Mouse (Mus musculus) MEL (cell line): ENCODE measurements around the gene Nckap1. TPM values are rescaled to one million over a fixed set of nuclear protein-coding genes. Genes with fewer than 3 reads are reported as not detected.

Source experiments
- DNase-seq: peaks from one replicate; pipeline ENCODE4 v3.0.0; 2011; ENCODE audit warnings: low read depth, low spot score
- H3K27ac ChIP-seq: 2 replicates; pipeline ENCODE4 v1.5.1; 2012; ENCODE audit warnings: low read depth, mild to moderate bottlenecking, control low read depth, low read length, moderate library complexity; ENCODE audit not compliant: control insufficient read depth
- H3K27me3 ChIP-seq, 2 experiments: fragments of 150-350 bp in 1 of 2; sonication (generic) in 1 of 2; 2 replicates each; pipeline ENCODE4 v1.6.1; 2012; ENCODE audit warnings: low read length in 2 of 2, mild to moderate bottlenecking in 2 of 2, improper control_type of control experiment in 1 of 2, moderate library complexity in 1 of 2; ENCODE audit not compliant: insufficient read depth in 2 of 2, control insufficient read depth in 1 of 2
- H3K36me3 ChIP-seq, 2 experiments: 2 replicates each; pipeline ENCODE4 v1.6.1; 2012 to 2014; ENCODE audit warnings: low read length in 2 of 2, improper control_type of control experiment in 1 of 2, inconsistent platforms in 1 of 2, mild to moderate bottlenecking in 1 of 2; ENCODE audit not compliant: insufficient read depth in 2 of 2, control insufficient read depth in 1 of 2
- H3K4me1 ChIP-seq, 2 experiments: fragments of 150-350 bp in 1 of 2; sonication (generic) in 1 of 2; 2 replicates each; pipeline ENCODE4 v1.6.1; 2012; ENCODE audit warnings: low read length in 2 of 2, improper control_type of control experiment in 1 of 2, mild to moderate bottlenecking in 1 of 2; ENCODE audit not compliant: insufficient read depth in 2 of 2, control insufficient read depth in 1 of 2
- H3K4me3 ChIP-seq, 2 experiments: fragments of 150-350 bp in 1 of 2; sonication (generic) in 1 of 2; 2 replicates each; pipeline ENCODE4 v1.5.1; 2012; ENCODE audit warnings: low read depth in 2 of 2, low read length in 2 of 2, mild to moderate bottlenecking in 2 of 2, moderate library complexity in 2 of 2, control low read depth in 1 of 2, improper control_type of control experiment in 1 of 2; ENCODE audit not compliant: control insufficient read depth in 1 of 2, insufficient read depth in 1 of 2
- H3K79me2 ChIP-seq: 2 replicates; pipeline ENCODE4 v1.6.1; 2012; ENCODE audit warnings: mild to moderate bottlenecking, low read length, moderate library complexity; ENCODE audit not compliant: control insufficient read depth, poor library complexity, insufficient read depth
- H3K9ac ChIP-seq: 2 replicates; pipeline ENCODE4 v1.6.1; 2012; ENCODE audit warnings: low read depth, mild to moderate bottlenecking, control low read depth, low read length, moderate library complexity; ENCODE audit not compliant: control insufficient read depth, poor library complexity, severe bottlenecking
- H3K9me3 ChIP-seq: fragments of 150-350 bp; sonication (generic); replicated peaks from 2 replicates; pipeline ENCODE4 v1.6.1; 2012; ENCODE audit warnings: mild to moderate bottlenecking, low read length, improper control_type of control experiment, moderate library complexity; ENCODE audit not compliant: insufficient read depth
- BHLHE40 ChIP-seq: IDR thresholded peaks from 2 replicates; pipeline ENCODE4 v1.6.1; 2012; ENCODE audit warnings: low read depth, mild to moderate bottlenecking, inconsistent platforms, low read length, improper control_type of control experiment, borderline replicate concordance
- CHD2 ChIP-seq: IDR thresholded peaks from 2 replicates; pipeline ENCODE4 v1.6.1; 2011; ENCODE audit warnings: low read length, improper control_type of control experiment
- CTCF ChIP-seq, 3 experiments: IDR thresholded peaks in 2 of 3; conservative IDR thresholded peaks in 1 of 3; 2 replicates each; pipeline ENCODE4 v1.5.1; 2011 to 2012; ENCODE audit warnings: low read length in 3 of 3, low read depth in 2 of 3, mild to moderate bottlenecking in 2 of 3, improper control_type of control experiment in 1 of 3, inconsistent platforms in 1 of 3, mixed read lengths in 1 of 3, moderate library complexity in 1 of 3; ENCODE audit not compliant: control insufficient read depth in 1 of 3, insufficient read depth in 1 of 3, poor library complexity in 1 of 3, severe bottlenecking in 1 of 3
- EP300 ChIP-seq, 2 experiments: IDR thresholded peaks; 2 replicates each; pipeline ENCODE4 v1.6.1; 2011; ENCODE audit warnings: improper control_type of control experiment in 2 of 2, low read length in 2 of 2, low read depth in 1 of 2, mild to moderate bottlenecking in 1 of 2
- GABPA ChIP-seq: IDR thresholded peaks from 2 replicates; pipeline ENCODE4 v1.6.1; 2012; ENCODE audit warnings: low read depth, mild to moderate bottlenecking, inconsistent platforms, low read length, improper control_type of control experiment, moderate library complexity
- GATA1 ChIP-seq: IDR thresholded peaks from 2 replicates; pipeline ENCODE4 v1.6.1; 2011; ENCODE audit warnings: low read depth, low read length, improper control_type of control experiment
- JUND ChIP-seq: IDR thresholded peaks from 2 replicates; pipeline ENCODE4 v1.6.1; 2011; ENCODE audit warnings: low read depth, mild to moderate bottlenecking, improper control_type of control experiment, low read length
- KAT2A ChIP-seq: conservative IDR thresholded peaks from 2 replicates; pipeline ENCODE4 v1.6.1; 2012; ENCODE audit warnings: low read depth, low read length, improper control_type of control experiment, inconsistent platforms
- MAX ChIP-seq: IDR thresholded peaks from 2 replicates; pipeline ENCODE4 v1.6.1; 2011; ENCODE audit warnings: low read length, improper control_type of control experiment
- MAZ ChIP-seq: IDR thresholded peaks from 2 replicates; pipeline ENCODE4 v1.6.1; 2012; ENCODE audit warnings: low read depth, mild to moderate bottlenecking, inconsistent platforms, low read length, improper control_type of control experiment
- MEF2A ChIP-seq: IDR thresholded peaks from 2 replicates; pipeline ENCODE4 v1.6.1; 2014; ENCODE audit warnings: low read depth, mild to moderate bottlenecking, inconsistent platforms, low read length, improper control_type of control experiment; ENCODE audit not compliant: poor library complexity, insufficient replicate concordance, severe bottlenecking; ENCODE audit errors: extremely low read depth
- MXI1 ChIP-seq: IDR thresholded peaks from 2 replicates; pipeline ENCODE4 v1.6.1; 2011; ENCODE audit warnings: mild to moderate bottlenecking, low read depth, low read length, improper control_type of control experiment
- NRF1 ChIP-seq: IDR thresholded peaks from 2 replicates; pipeline ENCODE4 v1.6.1; 2014; ENCODE audit warnings: low read depth, mild to moderate bottlenecking, inconsistent platforms, low read length, improper control_type of control experiment, moderate library complexity; ENCODE audit not compliant: poor library complexity, insufficient read depth, severe bottlenecking
- POLR2AphosphoS5 ChIP-seq: IDR thresholded peaks from 2 replicates; pipeline ENCODE4 v1.6.1; 2012; ENCODE audit warnings: low read depth, borderline replicate concordance, mild to moderate bottlenecking, inconsistent platforms, low read length, moderate library complexity, mixed read lengths
- SIN3A ChIP-seq: IDR thresholded peaks from 2 replicates; pipeline ENCODE4 v1.6.1; 2012; ENCODE audit warnings: low read length, improper control_type of control experiment, inconsistent platforms
- SMC3 ChIP-seq: IDR thresholded peaks from 2 replicates; pipeline ENCODE4 v1.6.1; 2011; ENCODE audit warnings: low read depth, low read length, improper control_type of control experiment
- TAL1 ChIP-seq: IDR thresholded peaks from 2 replicates; pipeline ENCODE4 v1.6.1; 2012; ENCODE audit warnings: mild to moderate bottlenecking, inconsistent platforms, low read length, moderate library complexity, mixed read lengths
- TBP ChIP-seq: IDR thresholded peaks from 2 replicates; pipeline ENCODE4 v1.8.0; 2011; ENCODE audit warnings: low read depth, low read length, improper control_type of control experiment
- TCF12 ChIP-seq: IDR thresholded peaks from 2 replicates; pipeline ENCODE4 v1.6.1; 2014; ENCODE audit warnings: low read depth, mild to moderate bottlenecking, inconsistent platforms, low read length, improper control_type of control experiment, moderate library complexity
- UBTF ChIP-seq: IDR thresholded peaks from 2 replicates; pipeline ENCODE4 v1.6.1; 2012; ENCODE audit warnings: low read depth, mild to moderate bottlenecking, inconsistent platforms, low read length, improper control_type of control experiment, moderate library complexity, borderline replicate concordance; ENCODE audit not compliant: insufficient read depth
- USF1 ChIP-seq: IDR thresholded peaks from 2 replicates; pipeline ENCODE4 v1.6.1; 2014; ENCODE audit warnings: low read depth, mild to moderate bottlenecking, inconsistent platforms, low read length, improper control_type of control experiment, moderate library complexity
- USF2 ChIP-seq, 2 experiments: IDR thresholded peaks; 2 replicates each; pipeline ENCODE4 v1.6.1; 2011 to 2012; ENCODE audit warnings: improper control_type of control experiment in 2 of 2, low read length in 2 of 2, borderline replicate concordance in 1 of 2, inconsistent platforms in 1 of 2, low read depth in 1 of 2, mild to moderate bottlenecking in 1 of 2; ENCODE audit not compliant: insufficient read depth in 1 of 2
- ZNF384 ChIP-seq: IDR thresholded peaks from 2 replicates; pipeline ENCODE4 v1.6.1; 2012; ENCODE audit warnings: low read depth, mild to moderate bottlenecking, inconsistent platforms, low read length, improper control_type of control experiment
- polyA plus RNA-seq, 2 experiments: library from polyadenylated mRNA; stranded (reverse) in 1 of 2; unstranded in 1 of 2; fragments of >175 nt in 1 of 2; fragments of >200 nt in 1 of 2; gene quantifications; 2 replicates each; pipeline versions ENCODE4 v1.2.1 to v1.2.4; 2012; ENCODE audit warnings: low replicate concordance in 2 of 2, low read depth in 1 of 2; ENCODE audit not compliant: insufficient read length in 2 of 2, insufficient read depth in 1 of 2, missing spikeins in 1 of 2
- total RNA-seq: library from RNA; depleted of rRNA; stranded (reverse); fragments of 300-350 nt; gene quantifications from 2 replicates; pipeline ENCODE4 v1.2.3, GENCODE M21; 2012

The Nckap1 gene
- total and polyA plus RNA-seq, 3 experiments: 5.9 to 7.1 TPM; not detected in 1

- TF ChIP-seq GABPA (peak; percentile 77; the same call in 1 of the 2 replicates), EP300 (IDR thresholded peaks at IDR 0.05; ENCODE audit: low read depth in 1 of 2, low read length in 2 of 2) (peak in 1 of 2 experiments; percentile 63; a peak in 1 of 4 replicates), NRF1 (0 out of 2 replicates have a peak, but pooled peaks have one; percentile 27), JUND (no peak), MAX (peak; percentile 39; the same call in 1 of the 2 replicates), BHLHE40 (peak; percentile 38; the same call in 1 of the 2 replicates), TBP (peak; percentile 89), USF2 (IDR thresholded peaks at IDR 0.05; ENCODE audit: borderline replicate concordance in 1 of 2, insufficient read depth in 1 of 2, low read depth in 1 of 2, low read length in 2 of 2) (no peak), KAT2A (peak; percentile 74), POLR2AphosphoS5 (no peak), USF1 (peak; percentile 73)
These were observed 35.9 kb upstream of the Nckap1 start, which contains the start of the genes Dusp19 and Nup35 (continued) for GRCm38 (mm10) chr2:80616854-80617737.

GRCm38 (mm10) chr2:80612796-80613195 is 31.6 kb upstream of the Nckap1 start:
- Histone ChIP-seq H3K4me1 (peaks cover 0 to 2% of the 10 kb centered on the region in 2 experiments; a peak in 2 of 4 replicates), H3K79me2 (peaks cover 4% of the 10 kb centered on the region; the same call in 1 of the 2 replicates), H3K9me3 (no peaks in the 10 kb centered on the region), H3K4me3 (no peak overlapping the region), H3K27ac (no peak overlapping the region), H3K36me3 (peaks cover 0 to 8% of the 10 kb centered on the region in 2 experiments; a peak in 2 of 4 replicates), H3K27me3 (no peaks in the 10 kb centered on the region; a peak in 1 of 4 replicates), H3K9ac (no peak overlapping the region)
- no peak for TF ChIP-seq CHD2
- TF ChIP-seq GATA1: no peak
- no peak for TF ChIP-seq MEF2A
- TF ChIP-seq MAZ: no peak
- TF ChIP-seq TCF12: no peak
- no peak for TF ChIP-seq MXI1
- TF ChIP-seq EP300 (IDR thresholded peaks at IDR 0.05; ENCODE audit: low read depth in 1 of 2, low read length in 2 of 2): no peak
- no peak for TF ChIP-seq MAX
- TF ChIP-seq TAL1: no peak
- TF ChIP-seq TBP: no peak
- no peak for TF ChIP-seq USF2 (IDR thresholded peaks at IDR 0.05; ENCODE audit: borderline replicate concordance in 1 of 2, insufficient read depth in 1 of 2, low read depth in 1 of 2, low read length in 2 of 2)
- no peak for TF ChIP-seq USF1
- no peak for TF ChIP-seq SIN3A
- no peak for TF ChIP-seq GABPA
- no peak for TF ChIP-seq SMC3
- no peak for TF ChIP-seq BHLHE40
- no peak for TF ChIP-seq CTCF (IDR thresholded peaks at IDR 0.05 in 2 of 3, conservative IDR thresholded peaks at IDR 0.05 in 1 of 3; ENCODE audit: control insufficient read depth in 1 of 3, insufficient read depth in 1 of 3, low read depth in 2 of 3, low read length in 3 of 3, poor library complexity in 1 of 3, severe bottlenecking in 1 of 3)
- no peak for TF ChIP-seq ZNF384
- TF ChIP-seq UBTF: no peak
- DNase-seq: no peak
